Mouse (Mus musculus) thymus, adult 2 months (tissue): Measurements from ENCODE around the gene Usp30. TPM values are rescaled to one million over a fixed set of nuclear protein-coding genes. Genes with fewer than 3 reads are reported as not detected.

Experiments
- DNase-seq: peaks from one replicate; pipeline ENCODE4 v3.0.0; 2021
- H3K27ac ChIP-seq: fragments of 200-500 bp; 2 replicates; pipeline ENCODE4 v1.5.1; 2012; ENCODE audit warnings: low read length, control low read depth; ENCODE audit not compliant: control insufficient read depth, insufficient read depth
- H3K27me3 ChIP-seq: fragments of 200-500 bp; 2 replicates; pipeline ENCODE4 v1.6.1; 2012; ENCODE audit warnings: mild to moderate bottlenecking, low read length, moderate library complexity, mixed read lengths; ENCODE audit not compliant: control insufficient read depth, insufficient read depth
- H3K36me3 ChIP-seq: fragments of 200-500 bp; 2 replicates; pipeline ENCODE4 v1.6.1; 2012; ENCODE audit warnings: mild to moderate bottlenecking, low read length, moderate library complexity; ENCODE audit not compliant: control insufficient read depth, insufficient read depth
- H3K4me1 ChIP-seq: fragments of 200-500 bp; replicated peaks from 2 replicates; pipeline ENCODE4 v1.6.1; 2012; ENCODE audit warnings: low read length; ENCODE audit not compliant: control insufficient read depth, insufficient read depth
- H3K4me3 ChIP-seq: fragments of 200-500 bp; 2 replicates; pipeline ENCODE4 v1.5.1; 2012; ENCODE audit warnings: mild to moderate bottlenecking, low read length, control low read depth, moderate library complexity; ENCODE audit not compliant: control insufficient read depth, insufficient read depth
- CTCF ChIP-seq: fragments of 200-500 bp; IDR thresholded peaks from 2 replicates; pipeline ENCODE4 v1.5.1; 2012; ENCODE audit warnings: mild to moderate bottlenecking, control low read depth, low read length, moderate library complexity, borderline replicate concordance; ENCODE audit not compliant: control insufficient read depth, poor library complexity, insufficient read depth; ENCODE audit errors: extremely low read depth
- POLR2A ChIP-seq: fragments of 200-500 bp; IDR thresholded peaks from 2 replicates; pipeline ENCODE4 v1.6.1; 2012; ENCODE audit warnings: mild to moderate bottlenecking, low read length, control low read depth, moderate library complexity; ENCODE audit not compliant: control insufficient read depth, poor library complexity, insufficient read depth; ENCODE audit errors: extremely low read depth
- WGBS: fragments of 180-500 bp; shearing (Covaris S2); methylation state at CpG from one replicate; pipeline ENCODE4 v1.1.7; 2018; 5-methylcytosine and 5-hydroxymethylcytosine counted together
- polyA plus RNA-seq: library from polyadenylated mRNA; depleted of rRNA; stranded (reverse); fragments of >200 nt; gene quantifications from 2 replicates; pipeline ENCODE4 v1.2.3, GENCODE M21; 2012

Gene Usp30
- polyA plus RNA-seq, 1 experiment = 25.2 TPM

DNA sequence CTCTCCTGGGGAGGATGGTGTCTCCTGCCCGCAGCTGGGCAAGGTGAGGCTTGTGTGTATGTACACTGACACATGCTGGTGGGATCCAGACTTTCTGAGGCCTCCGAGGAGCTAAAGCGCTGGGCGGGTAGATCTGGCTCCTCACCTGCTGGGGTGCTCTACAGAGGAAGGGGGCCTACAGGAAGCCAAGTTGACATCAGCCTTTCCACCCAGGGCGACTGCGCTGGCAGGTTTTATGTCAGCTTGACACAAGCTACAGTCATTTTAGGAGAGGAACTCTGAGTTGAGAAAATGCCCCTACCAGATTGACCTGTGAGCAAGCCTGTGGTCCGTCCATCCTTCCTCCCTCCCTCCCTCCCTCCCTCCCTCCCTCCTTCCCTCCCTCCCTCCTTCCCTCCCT, 3.6 kb upstream of the Usp30 start:
- WGBS = 10% methylated on average over 7 of the region's 7 CpGs
- Histone ChIP-seq H3K4me3 (no peak overlapping the region), H3K27ac (no peak overlapping the region), H3K4me1 (0 out of 2 replicates have a peak, but pooled peaks cover 2% of the 10 kb centered on the region), H3K36me3 (no peaks in the 10 kb centered on the region), H3K27me3 (no peaks in the 10 kb centered on the region)
- no peak for DNase-seq
- no peak for TF ChIP-seq POLR2A
- no peak for TF ChIP-seq CTCF

- 0 out of 2 replicates have a peak, but pooled peaks cover 2% of the 10 kb centered on the region for H3K4me1 ChIP-seq
- H3K4me3 ChIP-seq = no peak overlapping the region
- no peak for DNase-seq
- no peaks in the 10 kb centered on the region for H3K27me3 ChIP-seq
- H3K36me3 ChIP-seq = no peaks in the 10 kb centered on the region
- no peak overlapping the region for H3K27ac ChIP-seq
- TF ChIP-seq CTCF = no peak
- TF ChIP-seq POLR2A = no peak
- WGBS = 86% methylated on average over 4 of the region's 4 CpGs
Observed at GRCm38 (mm10) chr5:114063958-114064357, 1.3 kb upstream of the Usp30 start.

DNA sequence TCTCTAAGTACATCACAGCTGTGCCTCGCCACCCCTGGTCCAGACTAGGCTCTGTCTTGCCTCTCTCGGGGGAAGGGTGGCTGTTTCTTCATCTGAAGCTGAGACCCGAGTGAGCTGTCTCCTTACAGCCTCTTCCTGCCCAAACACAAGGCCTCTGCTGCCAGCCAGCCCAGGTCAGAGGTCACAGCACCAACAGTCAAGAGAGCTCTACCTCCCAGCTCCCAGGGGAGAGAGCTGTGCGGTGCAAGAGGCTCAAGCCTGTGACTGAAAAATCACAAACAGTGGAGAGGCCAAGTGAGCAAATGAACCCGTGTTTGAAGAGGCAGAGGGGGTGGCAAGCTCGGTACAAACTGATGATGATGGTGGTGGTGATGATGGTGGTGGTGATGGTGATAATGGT, 1.3 kb downstream of the Usp30 start:
- Histone ChIP-seq H3K36me3 (no peaks in the 10 kb centered on the region), H3K27ac (no peak overlapping the region), H3K4me3 (no peak overlapping the region), H3K27me3 (no peaks in the 10 kb centered on the region), H3K4me1 (0 out of 2 replicates have a peak, but pooled peaks cover under 1% of the 10 kb centered on the region)
- WGBS = 63% methylated on average over 6 of the region's 6 CpGs
- no peak for TF ChIP-seq CTCF
- TF ChIP-seq POLR2A = no peak
- DNase-seq = no peak

DNA sequence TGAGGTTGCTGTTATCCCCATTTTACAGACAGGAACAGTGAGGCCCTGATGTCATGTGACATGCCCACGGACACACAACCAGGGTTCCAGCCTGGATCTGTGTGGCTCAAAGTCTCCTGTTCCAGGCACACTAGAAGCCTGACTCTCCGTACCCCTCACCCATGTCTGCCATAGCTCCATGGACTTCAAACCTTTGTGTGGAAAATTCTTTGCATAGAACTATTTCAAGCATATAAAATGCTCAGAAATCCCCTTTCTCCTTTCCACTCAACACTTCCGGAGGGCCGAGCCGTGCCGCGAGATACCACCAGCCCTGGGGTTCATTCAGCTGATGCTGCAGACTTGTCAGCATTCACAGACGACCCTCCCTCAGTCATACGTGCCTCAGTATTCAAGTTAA, 2.3 kb downstream of the Usp30 start:
- DNase-seq = no peak
- 86% methylated on average over 9 of the region's 9 CpGs for WGBS

GRCm38 (mm10) chr5:114067982-114068381, 2.7 kb downstream of the Usp30 start:
- no peaks in the 10 kb centered on the region for H3K4me1 ChIP-seq
- H3K4me3 ChIP-seq = no peak overlapping the region
- H3K27ac ChIP-seq = no peak overlapping the region
- no peaks in the 10 kb centered on the region for H3K36me3 ChIP-seq
- 73% methylated on average over 9 of the region's 9 CpGs for WGBS
- TF ChIP-seq POLR2A (no peak), CTCF (no peak)
- no peak for DNase-seq
- no peaks in the 10 kb centered on the region for H3K27me3 ChIP-seq

More for the DNA sequence above, 2.3 kb downstream of the Usp30 start:
- Histone ChIP-seq H3K4me3 (no peak overlapping the region), H3K27me3 (no peaks in the 10 kb centered on the region), H3K27ac (no peak overlapping the region), H3K4me1 (no peaks in the 10 kb centered on the region), H3K36me3 (no peaks in the 10 kb centered on the region)
- TF ChIP-seq CTCF = no peak

DNA sequence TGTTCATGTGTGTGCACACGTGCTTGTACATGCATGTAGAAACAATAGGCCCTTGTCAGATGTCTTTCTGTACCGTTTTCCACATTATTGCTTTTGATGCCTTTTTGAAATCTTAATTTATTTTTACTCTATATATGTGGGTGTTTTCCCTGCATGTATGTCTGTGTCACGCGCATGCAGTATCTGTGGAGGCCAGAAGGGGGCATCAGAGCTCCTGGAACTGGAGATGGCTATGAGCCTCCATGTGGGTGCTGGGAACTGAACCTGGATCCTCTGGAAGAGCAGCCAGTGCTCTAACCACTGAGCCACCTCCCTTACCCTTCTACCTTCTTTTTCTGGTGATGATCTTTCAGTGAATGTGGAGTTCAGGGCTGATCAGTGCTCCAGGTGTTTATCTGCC, 5.6 kb downstream of the Usp30 start:
- Histone ChIP-seq H3K4me1 (no peaks in the 10 kb centered on the region), H3K36me3 (no peaks in the 10 kb centered on the region), H3K4me3 (no peak overlapping the region), H3K27me3 (no peaks in the 10 kb centered on the region), H3K27ac (no peak overlapping the region)
- TF ChIP-seq CTCF = no peak
- no peak for TF ChIP-seq POLR2A
- no peak for DNase-seq
- 93% methylated on average over 4 of the region's 4 CpGs for WGBS

- 66% methylated on average over 2 of the region's 2 CpGs for WGBS
- TF ChIP-seq CTCF (no peak), POLR2A (no peak)
Observed at GRCm38 (mm10) chr5:114072262-114072661, 7.0 kb downstream of the Usp30 start.

More at GRCm38 (mm10) chr5:114072262-114072661, 7.0 kb downstream of the Usp30 start:
- no peaks in the 10 kb centered on the region for H3K27me3 ChIP-seq
- H3K4me3 ChIP-seq = no peak overlapping the region
- no peaks in the 10 kb centered on the region for H3K4me1 ChIP-seq
- H3K36me3 ChIP-seq = no peaks in the 10 kb centered on the region
- H3K27ac ChIP-seq = no peak overlapping the region
- no peak for DNase-seq
